Mouse (Mus musculus): ENCODE data around the gene Znrf3.

- TF ChIP-seq CTCF (IDR thresholded peaks at IDR 0.05; ENCODE audit: insufficient read depth, low read length) (no peak), POLR2A (IDR thresholded peaks at IDR 0.05; ENCODE audit: borderline replicate concordance, extremely low read depth, low read depth, low read length) (no peak)
Observed at GRCm38 (mm10) chr11:5444234-5444598, 431 bp downstream of the Znrf3 start.
